Mouse (Mus musculus): ENCODE data around the gene Taf1c. TPM values are rescaled to one million over a fixed set of nuclear protein-coding genes. Genes with fewer than 3 reads are reported as not detected.

Taf1c gene
- polyA plus RNA-seq, 1 experiment from 2014 or later = 15.1 TPM

- Histone ChIP-seq H3K4me1 (replicated peaks) (peaks cover 10% of the 10 kb centered on the region), H3K27me3 (no peaks in the 10 kb centered on the region), H3K36me3 (peaks cover 35% of the 10 kb centered on the region), H3K27ac (no peak overlapping the region), H3K9ac (replicated peaks) (peak overlapping the region; percentile 70), H3K4me2 (peak overlapping the region; percentile 82), H3K9me3 (peaks cover 5% of the 10 kb centered on the region), H3K4me3 (replicated peaks) (peak overlapping the region; percentile 72)
- ATAC-seq (ENCODE audit: insufficient number of reproducible peaks, insufficient read depth, low FRiP score, low TSS enrichment, low read depth) = no peak
- WGBS = 44% methylated on average over 12 of the region's 12 CpGs
Measured at GRCm38 (mm10) chr8:119604398-119604803, 621 bp downstream of the Taf1c start.

- peaks cover 10% of the 10 kb centered on the region for H3K4me1 ChIP-seq (replicated peaks)
- no peak for ATAC-seq (ENCODE audit: insufficient number of reproducible peaks, insufficient read depth, low FRiP score, low TSS enrichment, low read depth)
- no peak overlapping the region for H3K27ac ChIP-seq
- H3K4me3 ChIP-seq (replicated peaks) = peak overlapping the region; percentile 72
- peaks cover 41% of the 10 kb centered on the region for H3K36me3 ChIP-seq
- 88% methylated on average over 4 of the region's 4 CpGs for WGBS
- H3K27me3 ChIP-seq = no peaks in the 10 kb centered on the region
- peak overlapping the region; percentile 70 for H3K9ac ChIP-seq (replicated peaks)
- peaks cover under 1% of the 10 kb centered on the region; the same call in 1 of the 2 replicates for H3K9me3 ChIP-seq
- peak overlapping the region; percentile 82 for H3K4me2 ChIP-seq
Measured at GRCm38 (mm10) chr8:119603771-119604170, 1.3 kb downstream of the Taf1c start.

GRCm38 (mm10) chr8:119591456-119591855 is 13.6 kb downstream of the Taf1c start:
- Histone ChIP-seq H3K4me1 (replicated peaks) (peaks cover 3% of the 10 kb centered on the region; the same call in 1 of the 2 replicates), H3K4me2 (no peak overlapping the region), H3K36me3 (peaks cover 5% of the 10 kb centered on the region; the same call in 1 of the 2 replicates), H3K27me3 (0 out of 2 replicates have a peak, but pooled peaks cover 2% of the 10 kb centered on the region), H3K9ac (replicated peaks) (no peak overlapping the region), H3K9me3 (no peaks in the 10 kb centered on the region), H3K27ac (no peak overlapping the region), H3K4me3 (replicated peaks) (no peak overlapping the region)
- no peak for ATAC-seq (ENCODE audit: insufficient number of reproducible peaks, insufficient read depth, low FRiP score, low TSS enrichment, low read depth)
- WGBS = 88% methylated on average over 7 of the region's 7 CpGs

GRCm38 (mm10) chr8:119590348-119590747 is 14.7 kb downstream of the Taf1c start:
- peaks cover 11% of the 10 kb centered on the region for H3K27me3 ChIP-seq
- H3K36me3 ChIP-seq = no peaks in the 10 kb centered on the region
- peaks cover 8% of the 10 kb centered on the region for H3K4me1 ChIP-seq (replicated peaks)
- no peak overlapping the region for H3K27ac ChIP-seq
- no peak overlapping the region for H3K4me2 ChIP-seq
- no peak for ATAC-seq (ENCODE audit: insufficient number of reproducible peaks, insufficient read depth, low FRiP score, low TSS enrichment, low read depth)
- H3K9ac ChIP-seq (replicated peaks) = no peak overlapping the region
- no peaks in the 10 kb centered on the region for H3K9me3 ChIP-seq
- WGBS = 81% methylated on average over 14 of the region's 14 CpGs
- H3K4me3 ChIP-seq (replicated peaks) = no peak overlapping the region

GRCm38 (mm10) chr8:119588844-119589243 is 16.2 kb downstream of the Taf1c start:
- Histone ChIP-seq H3K27ac (no peak overlapping the region), H3K36me3 (no peaks in the 10 kb centered on the region), H3K9ac (replicated peaks) (no peak overlapping the region), H3K4me3 (replicated peaks) (no peak overlapping the region), H3K27me3 (peaks cover 15% of the 10 kb centered on the region), H3K9me3 (no peaks in the 10 kb centered on the region), H3K4me1 (replicated peaks) (peaks cover 8% of the 10 kb centered on the region), H3K4me2 (no peak overlapping the region)
- ATAC-seq (ENCODE audit: insufficient number of reproducible peaks, insufficient read depth, low FRiP score, low TSS enrichment, low read depth) = no peak
- WGBS = 24% methylated on average over 10 of the region's 10 CpGs

GRCm38 (mm10) chr8:119588321-119588720 is 16.7 kb downstream of the Taf1c start:
- no peaks in the 10 kb centered on the region for H3K36me3 ChIP-seq
- H3K9ac ChIP-seq (replicated peaks) = no peak overlapping the region
- H3K27me3 ChIP-seq = peaks cover 15% of the 10 kb centered on the region
- WGBS = 64% methylated on average over 4 of the region's 4 CpGs
- H3K4me2 ChIP-seq = no peak overlapping the region
- no peaks in the 10 kb centered on the region for H3K9me3 ChIP-seq
- no peak overlapping the region for H3K4me3 ChIP-seq (replicated peaks)
- ATAC-seq (ENCODE audit: insufficient number of reproducible peaks, insufficient read depth, low FRiP score, low TSS enrichment, low read depth) = no peak
- H3K4me1 ChIP-seq (replicated peaks) = peaks cover 8% of the 10 kb centered on the region
- no peak overlapping the region for H3K27ac ChIP-seq

DNA sequence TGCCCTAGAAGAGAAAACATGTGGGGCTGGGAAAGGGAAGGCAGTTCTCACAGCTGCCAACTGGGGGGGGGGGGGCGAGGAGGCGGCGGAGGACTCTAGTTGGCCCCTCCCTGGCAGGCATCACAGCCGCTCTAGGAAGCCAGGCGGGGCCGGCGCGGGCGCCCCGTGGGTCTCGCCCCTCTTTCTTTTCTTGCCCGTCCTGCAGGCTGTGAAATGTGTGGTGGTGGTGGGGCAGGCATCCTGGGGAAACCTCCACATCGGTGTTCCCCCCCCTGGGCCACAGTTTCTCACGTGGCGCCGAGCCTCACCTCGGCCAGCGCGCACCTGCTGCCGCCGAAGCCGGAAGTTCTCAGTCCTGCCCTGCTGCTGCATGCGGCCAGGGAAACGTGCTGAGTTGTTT is 19.1 kb downstream of the Taf1c start:
- Histone ChIP-seq H3K27ac (no peak overlapping the region), H3K9ac (replicated peaks) (no peak overlapping the region; the same call in 1 of the 2 replicates)
- 14% methylated on average over 21 of the region's 24 CpGs for WGBS

GRCm38 (mm10) chr8:119580441-119581161 is 24.4 kb downstream of the Taf1c start:
- 74% methylated on average over 5 of the region's 5 CpGs for WGBS

More for the DNA sequence above, 19.1 kb downstream of the Taf1c start:
- peaks cover 8% of the 10 kb centered on the region for H3K4me1 ChIP-seq (replicated peaks)
- H3K9me3 ChIP-seq = no peaks in the 10 kb centered on the region
- H3K4me2 ChIP-seq = peak overlapping the region; percentile 63
- peak overlapping the region; percentile 38 for H3K4me3 ChIP-seq (replicated peaks)
- ATAC-seq (ENCODE audit: insufficient number of reproducible peaks, insufficient read depth, low FRiP score, low TSS enrichment, low read depth) = no peak
- peaks cover 21% of the 10 kb centered on the region for H3K27me3 ChIP-seq
- H3K36me3 ChIP-seq = no peaks in the 10 kb centered on the region

GRCm38 (mm10) chr8:119579096-119579495 is 25.9 kb downstream of the Taf1c start:
- H3K36me3 ChIP-seq = no peaks in the 10 kb centered on the region
- no peak overlapping the region for H3K4me3 ChIP-seq (replicated peaks)
- peaks cover 7% of the 10 kb centered on the region for H3K4me1 ChIP-seq (replicated peaks)
- H3K4me2 ChIP-seq = no peak overlapping the region
- H3K9ac ChIP-seq (replicated peaks) = no peak overlapping the region
- H3K27ac ChIP-seq = no peak overlapping the region
- no peak for ATAC-seq (ENCODE audit: insufficient number of reproducible peaks, insufficient read depth, low FRiP score, low TSS enrichment, low read depth)
- no peaks in the 10 kb centered on the region for H3K9me3 ChIP-seq
- peaks cover 54% of the 10 kb centered on the region for H3K27me3 ChIP-seq
- WGBS = 36% methylated on average over 13 of the region's 13 CpGs

More at GRCm38 (mm10) chr8:119580441-119581161, 24.4 kb downstream of the Taf1c start:
- ATAC-seq (ENCODE audit: insufficient number of reproducible peaks, insufficient read depth, low FRiP score, low TSS enrichment, low read depth) = no peak
- Histone ChIP-seq H3K9me3 (no peaks in the 10 kb centered on the region), H3K4me3 (replicated peaks) (no peak overlapping the region), H3K36me3 (no peaks in the 10 kb centered on the region), H3K27me3 (peaks cover 51% of the 10 kb centered on the region), H3K4me1 (replicated peaks) (no peaks in the 10 kb centered on the region), H3K4me2 (no peak overlapping the region), H3K9ac (replicated peaks) (no peak overlapping the region), H3K27ac (no peak overlapping the region)

- no peak for ATAC-seq (ENCODE audit: insufficient number of reproducible peaks, insufficient read depth, low FRiP score, low TSS enrichment, low read depth)
- peak overlapping the region; percentile 76 for H3K4me3 ChIP-seq (replicated peaks)
- H3K4me2 ChIP-seq = peak overlapping the region; percentile 97
- no peak overlapping the region for H3K27ac ChIP-seq
- H3K9me3 ChIP-seq = no peaks in the 10 kb centered on the region
- H3K27me3 ChIP-seq = peaks cover 67% of the 10 kb centered on the region
- H3K4me1 ChIP-seq (replicated peaks) = peaks cover 11% of the 10 kb centered on the region
- H3K9ac ChIP-seq (replicated peaks) = peak overlapping the region; percentile 72
- WGBS = 3% methylated on average over 16 of the region's 16 CpGs
- no peaks in the 10 kb centered on the region for H3K36me3 ChIP-seq
Measured at GRCm38 (mm10) chr8:119575366-119575726, 29.7 kb downstream of the Taf1c start.

- H3K9me3 ChIP-seq = no peaks in the 10 kb centered on the region
- H3K27ac ChIP-seq = no peak within 1 kb of the TSS
- H3K36me3 ChIP-seq = no peaks in the 10 kb centered on the region
- H3K9ac ChIP-seq (replicated peaks) = peak within 1 kb of the TSS; percentile 72
- peaks cover 11% of the 10 kb centered on the region for H3K4me1 ChIP-seq (replicated peaks)
- ATAC-seq (ENCODE audit: insufficient number of reproducible peaks, insufficient read depth, low FRiP score, low TSS enrichment, low read depth) = peak; percentile 81
- H3K27me3 ChIP-seq = peaks cover 63% of the 10 kb centered on the region
- WGBS = under 1% methylated on average over 92 of the region's 97 CpGs
- peak within 1 kb of the TSS; percentile 97 for H3K4me2 ChIP-seq
- H3K4me3 ChIP-seq (replicated peaks) = peak within 1 kb of the TSS; percentile 76
Measured at GRCm38 (mm10) chr8:119574437-119575365, 30.3 kb downstream of the Taf1c start, which contains the start of the genes Hsdl1 and Dnaaf1. TSS of gene Hsdl1 (minus strand) at chr8:119575183. TSS of gene Dnaaf1 (plus strand) at chr8:119575235.
